Mouse (Mus musculus) stomach, postnatal 0 days (tissue): ENCODE results near the gene Tubal3. TPM values are rescaled to one million over a fixed set of nuclear protein-coding genes. Genes with fewer than 3 reads are reported as not detected.
A peak's percentile ranks its signal among the peaks of the same experiment; 100 is the strongest.

Source experiments
- ATAC-seq: fragments of 200-750 bp; cut with Nextera tagmentation; 2 replicates; pipeline ENCODE4 v1.8.0; 2017; ENCODE audit not compliant: low FRiP score, low TSS enrichment
- DNase-seq: peaks from one replicate; pipeline ENCODE4 v3.0.0-alpha.2; 2016; ENCODE audit warnings: low spot score
- H3K27ac ChIP-seq: fragments of 300-500 bp; sonication (generic); replicated peaks from 2 replicates; pipeline ENCODE4 v1.5.1; 2014; ENCODE audit warnings: mild to moderate bottlenecking, control low read depth
- H3K27me3 ChIP-seq: fragments of 300-500 bp; sonication (generic); 2 replicates; pipeline ENCODE4 v1.6.1; 2014; ENCODE audit warnings: low read length; ENCODE audit not compliant: control insufficient read depth, insufficient read depth
- H3K36me3 ChIP-seq: fragments of 300-500 bp; sonication (generic); 2 replicates; pipeline ENCODE4 v1.6.1; 2014; ENCODE audit warnings: low read length, mixed read lengths; ENCODE audit not compliant: control insufficient read depth, insufficient read depth
- H3K4me1 ChIP-seq: fragments of 300-500 bp; sonication (generic); replicated peaks from 2 replicates; pipeline ENCODE4 v1.6.1; 2014; ENCODE audit warnings: antibody characterized with exemption; ENCODE audit not compliant: control insufficient read depth, insufficient read depth
- H3K4me2 ChIP-seq: fragments of 300-500 bp; sonication (generic); replicated peaks from 2 replicates; pipeline ENCODE4 v1.6.1; 2014; ENCODE audit warnings: low read depth, mild to moderate bottlenecking, control low read depth, moderate library complexity
- H3K4me3 ChIP-seq: fragments of 300-500 bp; sonication (generic); 2 replicates; pipeline ENCODE4 v1.5.1; 2014; ENCODE audit warnings: low read depth, low read length, control low read depth
- H3K9ac ChIP-seq: fragments of 300-500 bp; sonication (generic); 2 replicates; pipeline ENCODE4 v1.6.1; 2014; ENCODE audit warnings: mild to moderate bottlenecking, low read length, control low read depth, mixed read lengths
- H3K9me3 ChIP-seq: fragments of 300-500 bp; sonication (generic); 2 replicates; pipeline ENCODE4 v1.6.1; 2016; ENCODE audit warnings: low read length; ENCODE audit not compliant: control insufficient read depth
- CTCF ChIP-seq: IDR thresholded peaks from 2 replicates; pipeline ENCODE4 v1.5.1; 2016; ENCODE audit warnings: antibody characterized with exemption, low read depth, mild to moderate bottlenecking, moderate library complexity
- EP300 ChIP-seq: optimal IDR thresholded peaks from 2 replicates; pipeline ENCODE3; 2016; ENCODE audit warnings: antibody characterized with exemption
- WGBS: fragments of 180-500 bp; shearing (Covaris S2); extraction: QIAGEN DNeasy Blood & Tissue Kit; methylation state at CpG from one replicate; pipeline ENCODE4 v1.1.7; 2014; 5-methylcytosine and 5-hydroxymethylcytosine counted together
- polyA plus RNA-seq: library from polyadenylated mRNA; unstranded; fragments of >200 nt; fragmentation: Nextera tagmentation; extraction: Ambion mirVana; gene quantifications from 2 replicates; pipeline ENCODE4 v1.2.1, GENCODE M21; 2015

Gene Tubal3
- polyA plus RNA-seq, 1 experiment from 2014 or later, result not detected

DNA sequence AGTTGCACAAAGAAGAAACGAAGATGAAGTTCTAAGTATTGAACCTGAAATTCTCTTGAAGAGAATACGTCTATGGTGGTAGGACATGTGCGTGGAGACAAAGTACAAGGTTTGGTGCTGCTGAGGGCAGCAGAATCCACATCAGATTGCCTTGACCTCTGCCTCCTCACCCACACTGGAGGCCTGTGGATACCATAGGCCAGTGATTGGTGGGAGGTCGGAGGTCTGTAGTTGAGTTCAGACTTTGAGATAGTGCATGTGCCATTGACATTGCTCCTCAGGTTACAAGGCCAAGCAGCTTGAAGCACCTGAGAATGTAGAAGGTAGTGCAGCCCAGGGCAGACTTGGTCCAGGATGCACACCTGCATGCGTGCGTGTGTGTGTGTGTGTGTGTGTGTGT lies 8.0 kb downstream of the Tubal3 start:
- no peaks in the 10 kb centered on the region for H3K27me3 ChIP-seq
- no peak overlapping the region for H3K4me3 ChIP-seq
- no peak overlapping the region for H3K4me2 ChIP-seq
- no peaks in the 10 kb centered on the region for H3K36me3 ChIP-seq
- ATAC-seq (no peak), DNase-seq (no peak)
- H3K9ac ChIP-seq, result no peak overlapping the region
- H3K9me3 ChIP-seq, result no peaks in the 10 kb centered on the region
- no peaks in the 10 kb centered on the region for H3K4me1 ChIP-seq
- no peak overlapping the region for H3K27ac ChIP-seq
- no peak for TF ChIP-seq EP300
- no peak for TF ChIP-seq CTCF
- WGBS, result 86% methylated on average over 6 of the region's 6 CpGs

DNA sequence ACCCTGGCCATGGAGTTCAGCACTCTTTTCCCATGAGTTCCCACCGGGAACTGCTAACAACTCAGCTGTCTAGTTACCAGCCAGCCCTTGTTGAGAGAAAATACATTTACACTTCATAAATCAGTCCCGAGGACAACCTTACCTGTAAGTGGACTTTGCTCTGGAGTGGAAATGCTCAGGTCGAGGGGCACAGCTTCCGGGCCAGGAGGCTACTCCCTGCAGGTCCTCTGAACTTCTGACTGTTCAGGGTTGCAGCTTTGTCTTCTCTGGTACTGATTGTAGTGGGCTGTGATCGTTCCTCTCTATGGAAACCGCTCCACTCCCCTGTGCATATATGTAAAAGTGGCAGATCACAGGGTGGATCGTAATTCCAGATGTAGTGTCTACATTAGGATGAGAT lies 26.6 kb downstream of the Tubal3 start:
- H3K9me3 ChIP-seq, result no peaks in the 10 kb centered on the region
- DNase-seq, result no peak
- no peak for ATAC-seq
- no peaks in the 10 kb centered on the region for H3K4me1 ChIP-seq
- no peaks in the 10 kb centered on the region for H3K27me3 ChIP-seq
- H3K27ac ChIP-seq, result no peak overlapping the region
- 48% methylated on average over 7 of the region's 7 CpGs for WGBS
- no peak for TF ChIP-seq CTCF
- no peak for TF ChIP-seq EP300
- no peak overlapping the region for H3K4me3 ChIP-seq
- H3K36me3 ChIP-seq, result no peaks in the 10 kb centered on the region
- H3K9ac ChIP-seq, result no peak overlapping the region
- no peak overlapping the region for H3K4me2 ChIP-seq

DNA sequence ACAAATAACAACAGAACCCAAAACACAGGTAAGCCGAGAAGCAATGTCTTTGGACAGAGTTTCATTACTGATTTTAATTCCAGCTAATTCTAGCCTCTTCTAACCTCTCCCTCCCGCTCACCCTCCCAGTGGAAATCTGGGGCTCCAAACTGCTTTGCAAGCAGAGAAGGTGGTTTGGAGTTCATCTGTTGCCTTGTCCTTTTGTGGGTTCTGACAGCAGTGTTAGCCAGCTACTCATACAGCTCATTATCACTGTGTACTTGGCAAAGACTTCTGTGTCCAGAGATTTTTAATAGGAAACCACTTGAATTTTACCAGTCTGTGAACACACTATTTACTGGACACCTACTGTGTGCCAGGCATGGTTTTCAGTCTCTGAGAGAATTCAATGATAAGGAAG lies 27.2 kb downstream of the Tubal3 start, which contains the start of gene Ucn3:
Gene Ucn3 (minus strand): TSS at position 101 of the 400 bp plus-strand sequence.
- no peaks in the 10 kb centered on the region for H3K36me3 ChIP-seq
- no peak within 1 kb of the TSS for H3K9ac ChIP-seq
- DNase-seq (no peak), ATAC-seq (no peak)
- H3K27me3 ChIP-seq, result no peaks in the 10 kb centered on the region
- H3K4me1 ChIP-seq, result no peaks in the 10 kb centered on the region
- H3K9me3 ChIP-seq, result no peaks in the 10 kb centered on the region
- H3K4me3 ChIP-seq, result no peak within 1 kb of the TSS
- TF ChIP-seq CTCF (no peak), EP300 (no peak)
- no peak within 1 kb of the TSS for H3K4me2 ChIP-seq
- H3K27ac ChIP-seq, result no peak within 1 kb of the TSS
- WGBS, result 69% methylated on average over 2 of the region's 2 CpGs

DNA sequence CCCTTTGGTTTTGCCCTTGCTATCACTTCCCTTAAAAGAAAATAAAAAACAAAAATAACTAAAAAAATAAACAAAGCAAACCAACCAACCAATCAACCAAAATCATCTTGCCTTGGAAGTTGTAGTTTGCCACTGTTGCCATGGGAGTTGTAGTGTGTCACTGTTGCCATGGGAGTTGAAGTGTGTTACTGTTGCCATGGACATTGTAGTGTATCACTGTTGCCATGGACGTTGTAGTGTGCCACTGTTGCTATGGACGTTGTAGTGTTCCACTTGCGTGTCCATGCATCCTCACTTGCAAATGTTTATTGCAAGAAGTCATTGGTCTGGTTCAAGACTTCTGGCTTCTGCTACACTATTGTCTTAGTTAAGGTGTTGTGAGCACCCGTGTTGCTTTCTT lies 29.2 kb downstream of the Tubal3 start:
- Histone ChIP-seq H3K36me3 (no peaks in the 10 kb centered on the region), H3K9ac (no peak overlapping the region), H3K4me2 (no peak overlapping the region), H3K27ac (no peak overlapping the region), H3K9me3 (no peaks in the 10 kb centered on the region), H3K4me3 (no peak overlapping the region), H3K27me3 (no peaks in the 10 kb centered on the region), H3K4me1 (no peaks in the 10 kb centered on the region)
- 89% methylated on average over 4 of the region's 4 CpGs for WGBS
- TF ChIP-seq CTCF, result no peak
- no peak for TF ChIP-seq EP300
- DNase-seq (no peak), ATAC-seq (no peak)

DNA sequence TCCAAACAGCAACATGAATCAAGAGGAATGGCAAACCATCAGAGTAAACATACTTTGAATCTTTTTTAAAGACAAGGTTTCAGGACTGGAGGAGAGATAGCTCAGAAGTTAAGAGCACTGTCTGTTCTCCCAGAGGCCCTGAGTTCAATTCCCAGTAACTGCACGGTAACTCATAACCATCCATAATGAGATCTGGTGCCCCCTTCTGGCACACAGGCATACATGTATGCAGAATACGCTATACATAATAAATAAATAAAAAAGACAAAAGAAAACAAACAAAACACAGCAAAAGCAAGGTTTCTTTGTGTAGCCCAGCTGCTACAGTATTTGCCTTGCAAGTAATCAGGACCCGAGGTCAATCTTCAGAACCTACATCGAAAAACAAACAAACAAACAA lies 31.4 kb downstream of the Tubal3 start:
- Histone ChIP-seq H3K4me2 (no peak overlapping the region), H3K36me3 (no peaks in the 10 kb centered on the region), H3K9ac (no peak overlapping the region), H3K9me3 (no peaks in the 10 kb centered on the region), H3K27ac (no peak overlapping the region), H3K4me1 (no peaks in the 10 kb centered on the region), H3K27me3 (no peaks in the 10 kb centered on the region), H3K4me3 (no peak overlapping the region)
- TF ChIP-seq CTCF (peak; percentile 20; the same call in 1 of the 2 replicates), EP300 (no peak)
- ATAC-seq, result no peak
- DNase-seq, result no peak
- WGBS, result 91% methylated on average over 4 of the region's 4 CpGs

DNA sequence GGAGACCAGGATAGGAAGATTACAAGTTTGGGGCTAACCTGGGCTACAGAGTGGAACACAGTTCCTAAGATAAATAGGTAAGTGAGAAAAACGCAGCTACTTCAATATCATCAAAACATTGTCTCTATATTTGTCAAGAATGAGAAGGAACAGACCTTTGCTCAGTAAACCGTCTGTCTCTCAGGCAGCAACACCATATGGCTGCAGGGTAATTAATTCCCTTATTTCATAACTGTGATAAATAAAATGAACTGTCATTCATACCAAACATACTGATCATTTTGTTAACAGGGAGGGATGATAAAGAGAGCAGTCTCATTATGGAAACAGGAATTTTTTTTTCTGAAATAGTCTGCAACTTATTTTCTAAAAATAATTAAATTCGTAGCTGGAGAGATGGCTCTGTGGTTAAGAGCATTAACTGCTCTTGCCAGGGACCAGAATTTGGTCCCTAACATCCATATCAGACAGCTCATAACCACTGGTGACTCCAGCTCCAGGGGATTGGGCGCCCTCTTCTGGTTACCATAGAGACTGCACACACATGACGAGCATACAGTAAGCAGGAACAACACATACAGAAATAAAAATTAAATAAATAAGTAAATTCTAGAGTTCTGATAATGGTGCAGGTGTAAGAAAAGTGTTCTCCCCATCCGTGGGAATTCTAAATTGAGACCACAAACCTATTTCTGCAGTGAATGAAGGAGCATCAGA lies 33.3 kb downstream of the Tubal3 start:
- ATAC-seq (no peak), DNase-seq (no peak)
- Histone ChIP-seq H3K4me3 (no peak overlapping the region), H3K27ac (no peak overlapping the region), H3K27me3 (no peaks in the 10 kb centered on the region), H3K9ac (no peak overlapping the region), H3K9me3 (no peaks in the 10 kb centered on the region), H3K4me2 (no peak overlapping the region), H3K4me1 (no peaks in the 10 kb centered on the region), H3K36me3 (no peaks in the 10 kb centered on the region)
- 74% methylated on average over 6 of the region's 6 CpGs for WGBS
- TF ChIP-seq EP300 (no peak), CTCF (peak; percentile 34)
